ENCODE assay signal across 8 mouse cellular contexts in the genomic region with DNA sequence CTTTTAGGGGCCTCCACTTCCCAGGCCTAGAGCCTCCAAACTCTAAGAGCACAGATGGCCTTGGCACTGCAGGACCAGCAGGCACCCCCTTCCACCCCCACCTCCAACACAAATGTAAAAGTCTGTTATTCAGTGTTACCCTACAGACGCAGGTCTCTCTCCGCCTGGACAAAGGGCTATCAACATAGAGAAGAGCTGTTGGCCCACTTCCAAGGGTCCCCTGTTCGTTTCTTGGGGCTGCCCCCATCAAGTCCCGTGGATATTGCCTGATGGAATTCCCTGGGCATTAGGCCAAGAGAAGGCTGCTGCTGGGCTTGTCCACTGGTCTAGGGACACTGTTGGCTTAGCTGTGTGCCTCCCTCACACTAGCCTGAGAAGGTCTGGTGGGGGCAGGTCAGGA. TPM values are rescaled to one million over a fixed set of nuclear protein-coding genes. Genes with fewer than 3 reads are reported as not detected.
A peak's percentile ranks its signal among the peaks of the same experiment; 100 is the strongest.
DNase-seq lines count a peak whose midpoint lies in the region; ATAC-seq lines count a peak whose summit lies in the region.

No protein-coding gene starts in this region.

- H3K36me3 ChIP-seq in lung, embryonic 15.5 days, result no peaks in the 10 kb centered on the region

- H3K4me3 ChIP-seq in lung, embryonic 15.5 days, result peak overlapping the region; percentile 60

- H3K27ac ChIP-seq in lung, embryonic 15.5 days, result no peak overlapping the region

- ATAC-seq in lung, embryonic 15.5 days (ENCODE audit: borderline replicate concordance, extremely low read depth, low FRiP score, low TSS enrichment), result no peak

- H3K9me3 ChIP-seq in lung, embryonic 15.5 days, result no peaks in the 10 kb centered on the region

- 1% methylated on average over 4 of the region's 4 CpGs for WGBS in lung, embryonic 15.5 days

- H3K27me3 ChIP-seq in lung, embryonic 15.5 days, result 0 out of 2 replicates have a peak, but pooled peaks cover 3% of the 10 kb centered on the region

- DNase-seq in adrenal gland, postnatal 10 days, result peak; percentile 34
- DNase-seq in adrenal gland, postnatal 4 days (ENCODE audit: low spot score in 2 of 2), result no peak
- peak; percentile 44 to 48 for DNase-seq in cerebellum, adult 18-20 months
- DNase-seq in heart, adult 18-20 months, result peak; percentile 40 to 42
- DNase-seq in kidney, adult 18-20 months, result peak; percentile 64
- peak; percentile 74 for DNase-seq in testis, postnatal 10 days (ENCODE audit: low spot score)
- no peak for DNase-seq in urinary bladder, adult 2 months (ENCODE audit: low spot score)

- H3K4me2 ChIP-seq in lung, embryonic 15.5 days, result peak overlapping the region; percentile 86

- H3K9ac ChIP-seq in lung, embryonic 15.5 days, result no peak overlapping the region

- peaks cover 19% of the 10 kb centered on the region for H3K4me1 ChIP-seq in lung, embryonic 15.5 days

RNA-seq across cellular contexts. Expression of a gene that starts 1.0 kb away (rescaled TPM):
- total RNA-seq in adrenal gland, postnatal 10 days (2021), result 10 to 100 TPM; 29.8 to 33.6 TPM
- 10 to 100 TPM; 41.8 TPM for total RNA-seq in adrenal gland, postnatal 4 days (2021)
- 10 to 100 TPM in 1 of 2 experiments, 1 to 10 TPM in 1; 9.8 to 10.2 TPM for total RNA-seq in heart, adult 18-20 months (2021)
- polyA plus RNA-seq in lung, embryonic 15.5 days (2015; fragmentation: Nextera tagmentation; extraction: Ambion mirVana), result 19.9 and 22.4 TPM in 2 replicates
- 11.7 and 16.7 TPM in 2 replicates for polyA plus RNA-seq in urinary bladder, adult 2 months (2012; rRNA removed)

RNA-seq across cellular contexts. Expression of a gene that starts 43.6 kb away (rescaled TPM):
- total RNA-seq in adrenal gland, postnatal 10 days (2021), result 10 to 100 TPM; 16.4 to 33.0 TPM
- total RNA-seq in adrenal gland, postnatal 4 days (2021), result 10 to 100 TPM; 28.6 to 31.2 TPM
- 10 to 100 TPM; 33.3 to 36.9 TPM for total RNA-seq in heart, adult 18-20 months (2021)
- 15.3 and 18.8 TPM in 2 replicates for polyA plus RNA-seq in lung, embryonic 15.5 days (2015; fragmentation: Nextera tagmentation; extraction: Ambion mirVana)
- polyA plus RNA-seq in urinary bladder, adult 2 months (2012; rRNA removed), result 26.1 and 28.4 TPM in 2 replicates

Comparison
In these comparisons a context has a peak if more than half of its experiments do, and no peak if none do; other contexts are left out.
1. DNase-seq: peak in adrenal gland, postnatal 10 days (single experiment), cerebellum, adult 18-20 months (2 of 2), heart, adult 18-20 months (2 of 2), kidney, adult 18-20 months (single experiment) and testis, postnatal 10 days (single experiment); none in adrenal gland, postnatal 4 days (0 of 2) and urinary bladder, adult 2 months (single experiment).